Comparison of ENCODE assay signal across 9 mouse cellular contexts in the genomic region with DNA sequence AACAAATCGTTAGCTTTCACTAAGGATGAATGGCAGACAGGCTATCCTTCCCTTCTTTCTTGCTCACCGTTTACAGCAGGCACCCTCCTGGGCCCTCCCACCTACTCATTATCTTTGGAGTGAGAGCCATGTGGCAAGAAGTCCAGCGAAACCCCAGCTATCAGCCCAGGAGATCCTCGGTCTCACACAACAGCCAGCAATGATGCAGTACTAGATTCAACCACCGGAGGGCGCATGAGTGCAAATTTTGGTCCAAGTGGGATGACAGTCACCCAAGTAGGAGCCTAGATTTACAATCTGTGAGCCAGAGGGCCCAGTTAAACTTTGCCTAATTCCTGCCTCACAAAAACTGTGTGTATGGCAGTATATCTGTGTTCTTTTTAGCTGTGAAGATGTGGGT. TPM values are rescaled to one million over a fixed set of nuclear protein-coding genes. Genes with fewer than 3 reads are reported as not detected.
DNase-seq lines count a peak whose midpoint lies in the region; ATAC-seq and TF ChIP-seq lines count a peak whose summit lies in the region.
"Had no signal": no experiment of that assay in that cellular context is flagged by ENCODE, and none has a peak within 500 bp of the region (broad histone marks: within the 10 kb centered on the region; RNA-seq: fewer than 3 reads in every experiment).

No protein-coding gene starts in this region.

- TF ChIP-seq POLR2A in CH12.LX (IDR thresholded peaks at IDR 0.05; ENCODE audit: low read depth, low read length): no peak

- H3K9ac ChIP-seq in CH12.LX (ENCODE audit: insufficient read depth, low read depth): peak overlapping the region; percentile 53; the same call in 1 of the 2 replicates
- no peak overlapping the region for H3K9ac ChIP-seq in forebrain, embryonic 12.5 days
- H3K9ac ChIP-seq in heart, embryonic 16.5 days (ENCODE audit: low read length): peak overlapping the region; percentile 57
- no peak overlapping the region; the same call in 1 of the 2 replicates for H3K9ac ChIP-seq in liver, embryonic 13.5 days
- no peak overlapping the region for H3K9ac ChIP-seq in neural tube, embryonic 11.5 days (ENCODE audit: low read length)
- H3K9ac ChIP-seq in stomach, postnatal 0 days (ENCODE audit: low read length): no peak overlapping the region

- no peak for TF ChIP-seq EP300 in CH12.LX (IDR thresholded peaks at IDR 0.05; ENCODE audit: low read length)
- TF ChIP-seq EP300 in stomach, postnatal 0 days (optimal IDR thresholded peaks at IDR 0.05): no peak

- no peak overlapping the region for H3K27ac ChIP-seq in CH12.LX (ENCODE audit: insufficient read depth, low read depth)
- H3K27ac ChIP-seq in forebrain, embryonic 12.5 days: no peak overlapping the region
- no peak overlapping the region for H3K27ac ChIP-seq in heart, embryonic 16.5 days (ENCODE audit: low read length)
- H3K27ac ChIP-seq in liver, embryonic 13.5 days: no peak overlapping the region
- no peak overlapping the region for H3K27ac ChIP-seq in neural tube, embryonic 11.5 days (ENCODE audit: low read depth, low read length)
- H3K27ac ChIP-seq in stomach, postnatal 0 days (replicated peaks): no peak overlapping the region

- H3K27me3 ChIP-seq in CH12.LX (replicated peaks): peaks cover 31% of the 10 kb centered on the region
- H3K27me3 ChIP-seq in forebrain, embryonic 12.5 days: peaks cover 42% of the 10 kb centered on the region
- H3K27me3 ChIP-seq in heart, embryonic 16.5 days (ENCODE audit: control insufficient read depth, insufficient read depth, low read length): peaks cover 16% of the 10 kb centered on the region
- 0 out of 2 replicates have a peak, but pooled peaks cover 13% of the 10 kb centered on the region for H3K27me3 ChIP-seq in liver, embryonic 13.5 days
- H3K27me3 ChIP-seq in neural tube, embryonic 11.5 days (ENCODE audit: control insufficient read depth, insufficient read depth, low read length): peaks cover 17% of the 10 kb centered on the region
- 0 out of 2 replicates have a peak, but pooled peaks cover 2% of the 10 kb centered on the region for H3K27me3 ChIP-seq in stomach, postnatal 0 days (ENCODE audit: control insufficient read depth, insufficient read depth, low read length)

- H3K4me3 ChIP-seq in CH12.LX (replicated peaks in 1 of 3; ENCODE audit: low read depth in 2 of 3, low read length in 2 of 3, poor library complexity in 1 of 3): no peak overlapping the region
- no peak overlapping the region for H3K4me3 ChIP-seq in forebrain, embryonic 12.5 days (replicated peaks)
- peak overlapping the region; percentile 23; the same call in 1 of the 2 replicates for H3K4me3 ChIP-seq in heart, embryonic 16.5 days (ENCODE audit: low read length)
- no peak overlapping the region for H3K4me3 ChIP-seq in liver, embryonic 13.5 days (replicated peaks)
- no peak overlapping the region for H3K4me3 ChIP-seq in neural tube, embryonic 11.5 days (ENCODE audit: low read depth, low read length)
- H3K4me3 ChIP-seq in stomach, postnatal 0 days (ENCODE audit: low read depth, low read length): no peak overlapping the region
- H3K4me3 ChIP-seq: erythroblast, embryonic 14.5 days had no signal

- H3K79me2 ChIP-seq in CH12.LX (replicated peaks; ENCODE audit: control insufficient read depth, extremely low read depth, insufficient read depth, poor library complexity, severe bottlenecking): no peaks in the 10 kb centered on the region

- peak; percentile 80 for DNase-seq in CH12.LX (ENCODE audit: extremely low read depth)
- peak; percentile 87 for DNase-seq in c-Kit-positive CD71-positive TER-119-negative erythroid progenitor cells, embryonic 14.5 days (ENCODE audit: low read depth)
- DNase-seq in kidney, postnatal 25 days: peak; percentile 85 to 94
- DNase-seq in liver, embryonic 13.5 days: peak; percentile 74
- DNase-seq in neural tube, embryonic 11.5 days (ENCODE audit: low spot score): peak; percentile 88
- peak; percentile 91 for DNase-seq in stomach, postnatal 0 days (ENCODE audit: low spot score)

- dilution Hi-C loops in CH12.LX (cut with MboI; ENCODE audit: extremely low pct_ligation_motif_present, extremely low pct_unique_long_range_greater_than_20kb, low sequenced_read_pairs): no loop called here

- no peaks in the 10 kb centered on the region for H3K9me3 ChIP-seq in CH12.LX (replicated peaks; ENCODE audit: low read length)
- H3K9me3 ChIP-seq in forebrain, embryonic 12.5 days: no peaks in the 10 kb centered on the region
- no peaks in the 10 kb centered on the region for H3K9me3 ChIP-seq in heart, embryonic 16.5 days (replicated peaks; ENCODE audit: control insufficient read depth, low read length)
- no peaks in the 10 kb centered on the region for H3K9me3 ChIP-seq in liver, embryonic 13.5 days (replicated peaks)
- no peaks in the 10 kb centered on the region for H3K9me3 ChIP-seq in neural tube, embryonic 11.5 days (ENCODE audit: control insufficient read depth, low read length)
- H3K9me3 ChIP-seq in stomach, postnatal 0 days (ENCODE audit: control insufficient read depth, low read length): no peaks in the 10 kb centered on the region

- 1% methylated on average over 6 of the region's 6 CpGs for WGBS in forebrain, embryonic 12.5 days
- WGBS in heart, embryonic 16.5 days: 2% methylated on average over 6 of the region's 6 CpGs
- WGBS in liver, embryonic 13.5 days (ENCODE audit: insufficient replicate concordance): 5% methylated on average over 6 of the region's 6 CpGs
- WGBS in neural tube, embryonic 11.5 days: 3% methylated on average over 6 of the region's 6 CpGs
- 5% methylated on average over 6 of the region's 6 CpGs for WGBS in stomach, postnatal 0 days

- peak; percentile 92 to 96 for TF ChIP-seq CTCF in CH12.LX (conservative IDR thresholded peaks at IDR 0.05 in 1 of 2, IDR thresholded peaks at IDR 0.05 in 1 of 2; ENCODE audit: low read depth in 2 of 2, low read length in 2 of 2)
- peak; percentile 95 for TF ChIP-seq CTCF in stomach, postnatal 0 days (IDR thresholded peaks at IDR 0.05; ENCODE audit: low read depth)

- peaks cover 7 to 11% of the 10 kb centered on the region in 2 experiments for H3K4me1 ChIP-seq in CH12.LX (ENCODE audit: control insufficient read depth in 1 of 2, insufficient read depth in 2 of 2)
- H3K4me1 ChIP-seq in forebrain, embryonic 12.5 days: peaks cover 8% of the 10 kb centered on the region
- peaks cover 13% of the 10 kb centered on the region for H3K4me1 ChIP-seq in heart, embryonic 16.5 days (ENCODE audit: control insufficient read depth, insufficient read depth, low read length)
- peaks cover 44% of the 10 kb centered on the region for H3K4me1 ChIP-seq in liver, embryonic 13.5 days (replicated peaks)
- H3K4me1 ChIP-seq in neural tube, embryonic 11.5 days (ENCODE audit: control insufficient read depth, insufficient read depth, low read length): peaks cover 6% of the 10 kb centered on the region
- H3K4me1 ChIP-seq in stomach, postnatal 0 days (replicated peaks; ENCODE audit: control insufficient read depth, insufficient read depth): peaks cover 5% of the 10 kb centered on the region

- H3K4me2 ChIP-seq in CH12.LX (ENCODE audit: insufficient read depth, low read depth, poor library complexity, severe bottlenecking): peak overlapping the region; percentile 67
- 0 out of 2 replicates have a peak overlapping the region, but pooled peaks have one; percentile 21 for H3K4me2 ChIP-seq in forebrain, embryonic 12.5 days
- H3K4me2 ChIP-seq in heart, embryonic 16.5 days (ENCODE audit: low read depth, low read length): peak overlapping the region; percentile 55
- no peak overlapping the region for H3K4me2 ChIP-seq in liver, embryonic 13.5 days
- H3K4me2 ChIP-seq in neural tube, embryonic 11.5 days (ENCODE audit: low read depth): no peak overlapping the region
- H3K4me2 ChIP-seq in stomach, postnatal 0 days (replicated peaks; ENCODE audit: low read depth): 0 out of 2 replicates have a peak overlapping the region, but pooled peaks have one; percentile 9

- TF ChIP-seq RAD21 in CH12.LX (IDR thresholded peaks at IDR 0.05; ENCODE audit: low read depth, low read length): peak; percentile 84

- in situ Hi-C loops in CH12.LX (cut with MboI; ENCODE audit: low pct_ligation_motif_present, low pct_unique_long_range_greater_than_20kb, low sequenced_read_pairs): loop anchor here (5.0 kb wide), 1 partner anchor 35 kb away; no protein-coding TSS in a partner anchor

- ATAC-seq in forebrain, embryonic 12.5 days (ENCODE audit: low FRiP score): peak; percentile 41; the same call in 1 of the 2 replicates
- 0 out of 2 replicates have a peak, but pooled peaks have one; percentile 59 for ATAC-seq in heart, embryonic 16.5 days (replicated peaks; ENCODE audit: extremely low read depth, insufficient read depth, low FRiP score)
- ATAC-seq in liver, embryonic 13.5 days (ENCODE audit: low read depth): no peak
- ATAC-seq in neural tube, embryonic 11.5 days (ENCODE audit: insufficient read depth, low FRiP score, low TSS enrichment): peak; percentile 58; the same call in 1 of the 2 replicates
- peak; percentile 43; the same call in 1 of the 2 replicates for ATAC-seq in stomach, postnatal 0 days (ENCODE audit: low FRiP score, low TSS enrichment)

- no peaks in the 10 kb centered on the region for H3K36me3 ChIP-seq in CH12.LX (replicated peaks in 1 of 2; ENCODE audit: control insufficient read depth in 1 of 2, insufficient read depth in 1 of 2, low read length in 1 of 2)
- H3K36me3 ChIP-seq in forebrain, embryonic 12.5 days (replicated peaks): no peaks in the 10 kb centered on the region
- no peaks in the 10 kb centered on the region for H3K36me3 ChIP-seq in heart, embryonic 16.5 days (ENCODE audit: control insufficient read depth, insufficient read depth)
- H3K36me3 ChIP-seq in liver, embryonic 13.5 days: no peaks in the 10 kb centered on the region
- H3K36me3 ChIP-seq in neural tube, embryonic 11.5 days (ENCODE audit: control insufficient read depth, insufficient read depth, low read length): no peaks in the 10 kb centered on the region
- H3K36me3 ChIP-seq in stomach, postnatal 0 days (ENCODE audit: control insufficient read depth, insufficient read depth, low read length): no peaks in the 10 kb centered on the region

RNA-seq across cellular contexts. Expression of gene Mt2, which starts 5.2 kb away (rescaled TPM):
- total RNA-seq in CH12.LX (2012; rRNA removed) (109 and 212 TPM in 2 replicates), CH12.LX (2014; rRNA removed) (4.1 and 4.3 TPM in 2 replicates)
- 49.4 and 54.4 TPM in 2 replicates for polyA plus RNA-seq in CH12.LX (2012; ENCODE audit: insufficient read length, low read depth)
- 34.1 and 35.0 TPM in 2 replicates for polyA plus RNA-seq in forebrain, embryonic 12.5 days (2016; fragmentation: Nextera tagmentation; extraction: Ambion mirVana)
- 58.8 and 59.5 TPM in 2 replicates for polyA plus RNA-seq in heart, embryonic 16.5 days (2015; fragmentation: Nextera tagmentation; extraction: Ambion mirVana)
- polyA plus RNA-seq in liver, embryonic 13.5 days (2015; fragmentation: Nextera tagmentation; extraction: Ambion mirVana): 1,104 and 1,162 TPM in 2 replicates
- 21.2 and 29.9 TPM in 2 replicates for polyA plus RNA-seq in neural tube, embryonic 11.5 days (2014; fragmentation: Nextera tagmentation; extraction: Ambion mirVana)
- polyA plus RNA-seq in stomach, postnatal 0 days (2015; fragmentation: Nextera tagmentation; extraction: Ambion mirVana): 570 and 681 TPM in 2 replicates

RNA-seq across cellular contexts. Expression of gene Mt1, which starts 11.6 kb away (rescaled TPM):
- total RNA-seq in CH12.LX (2012; rRNA removed) (174 and 239 TPM in 2 replicates), CH12.LX (2014; rRNA removed) (13.6 and 19.9 TPM in 2 replicates)
- 57.4 and 62.7 TPM in 2 replicates for polyA plus RNA-seq in CH12.LX (2012; ENCODE audit: insufficient read length, low read depth)
- polyA plus RNA-seq in forebrain, embryonic 12.5 days (2016; fragmentation: Nextera tagmentation; extraction: Ambion mirVana): 64.4 and 76.2 TPM in 2 replicates
- 662 and 667 TPM in 2 replicates for polyA plus RNA-seq in heart, embryonic 16.5 days (2015; fragmentation: Nextera tagmentation; extraction: Ambion mirVana)
- polyA plus RNA-seq in liver, embryonic 13.5 days (2015; fragmentation: Nextera tagmentation; extraction: Ambion mirVana): 3,562 and 4,215 TPM in 2 replicates
- 78.2 and 78.5 TPM in 2 replicates for polyA plus RNA-seq in neural tube, embryonic 11.5 days (2014; fragmentation: Nextera tagmentation; extraction: Ambion mirVana)
- polyA plus RNA-seq in stomach, postnatal 0 days (2015; fragmentation: Nextera tagmentation; extraction: Ambion mirVana): 1,909 and 2,218 TPM in 2 replicates

RNA-seq across cellular contexts. Expression of gene Mt3, which starts 14.8 kb away (rescaled TPM):
- 20.0 and 20.6 TPM in 2 replicates for total RNA-seq in CH12.LX (2012; rRNA removed)
- not detected in 2 replicates for total RNA-seq in CH12.LX (2014; rRNA removed)
- polyA plus RNA-seq in CH12.LX (2012; ENCODE audit: insufficient read length, low read depth): 1.9 and 2.5 TPM in 2 replicates
- 82.2 and 103 TPM in 2 replicates for polyA plus RNA-seq in forebrain, embryonic 12.5 days (2016; fragmentation: Nextera tagmentation; extraction: Ambion mirVana)
- polyA plus RNA-seq in heart, embryonic 16.5 days (2015; fragmentation: Nextera tagmentation; extraction: Ambion mirVana): 57.4 and 68.9 TPM in 2 replicates
- 0.45 and 0.47 TPM in 2 replicates for polyA plus RNA-seq in liver, embryonic 13.5 days (2015; fragmentation: Nextera tagmentation; extraction: Ambion mirVana)
- 8.9 and 9.8 TPM in 2 replicates for polyA plus RNA-seq in neural tube, embryonic 11.5 days (2014; fragmentation: Nextera tagmentation; extraction: Ambion mirVana)
- 4.1 and 5.3 TPM in 2 replicates for polyA plus RNA-seq in stomach, postnatal 0 days (2015; fragmentation: Nextera tagmentation; extraction: Ambion mirVana)
- polyA plus RNA-seq: erythroblast, embryonic 14.5 days had no signal

RNA-seq across cellular contexts. Expression of gene Mt4, which starts 30.2 kb away (rescaled TPM):
- not detected in 2 replicates for total RNA-seq in CH12.LX (2012; rRNA removed)
- not detected in 2 replicates for total RNA-seq in CH12.LX (2014; rRNA removed)
- polyA plus RNA-seq in CH12.LX (2012; ENCODE audit: insufficient read length, low read depth): not detected in 2 replicates
- not detected in 2 replicates for polyA plus RNA-seq in forebrain, embryonic 12.5 days (2016; fragmentation: Nextera tagmentation; extraction: Ambion mirVana)
- polyA plus RNA-seq in heart, embryonic 16.5 days (2015; fragmentation: Nextera tagmentation; extraction: Ambion mirVana): not detected in 2 replicates
- 0.78 and 0.98 TPM in 2 replicates for polyA plus RNA-seq in liver, embryonic 13.5 days (2015; fragmentation: Nextera tagmentation; extraction: Ambion mirVana)
- not detected in 2 replicates for polyA plus RNA-seq in neural tube, embryonic 11.5 days (2014; fragmentation: Nextera tagmentation; extraction: Ambion mirVana)
- 79.7 and 84.9 TPM in 2 replicates for polyA plus RNA-seq in stomach, postnatal 0 days (2015; fragmentation: Nextera tagmentation; extraction: Ambion mirVana)
- polyA plus RNA-seq: erythroblast, embryonic 14.5 days had no signal

RNA-seq across cellular contexts. Expression of gene Nup93, which starts 47.1 kb away (rescaled TPM):
- 46.0 and 65.9 TPM in 2 replicates for total RNA-seq in CH12.LX (2012; rRNA removed)
- 86.2 and 88.3 TPM in 2 replicates for total RNA-seq in CH12.LX (2014; rRNA removed)
- 99.6 and 102 TPM in 2 replicates for polyA plus RNA-seq in CH12.LX (2012; ENCODE audit: insufficient read length, low read depth)
- polyA plus RNA-seq in forebrain, embryonic 12.5 days (2016; fragmentation: Nextera tagmentation; extraction: Ambion mirVana): 110 and 121 TPM in 2 replicates
- 58.9 and 60.3 TPM in 2 replicates for polyA plus RNA-seq in heart, embryonic 16.5 days (2015; fragmentation: Nextera tagmentation; extraction: Ambion mirVana)
- 58.7 and 65.6 TPM in 2 replicates for polyA plus RNA-seq in liver, embryonic 13.5 days (2015; fragmentation: Nextera tagmentation; extraction: Ambion mirVana)
- 118 and 121 TPM in 2 replicates for polyA plus RNA-seq in neural tube, embryonic 11.5 days (2014; fragmentation: Nextera tagmentation; extraction: Ambion mirVana)
- polyA plus RNA-seq in stomach, postnatal 0 days (2015; fragmentation: Nextera tagmentation; extraction: Ambion mirVana): 26.2 and 28.1 TPM in 2 replicates

Comparison
In these comparisons a context has a peak if more than half of its experiments do, and no peak if none do; other contexts are left out.
1. H3K4me2 ChIP-seq: peak in CH12.LX (single experiment), forebrain, embryonic 12.5 days (single experiment), heart, embryonic 16.5 days (single experiment) and stomach, postnatal 0 days (single experiment); none in liver, embryonic 13.5 days (single experiment) and neural tube, embryonic 11.5 days (single experiment).
2. H3K9ac ChIP-seq: peak in CH12.LX (single experiment) and heart, embryonic 16.5 days (single experiment); none in forebrain, embryonic 12.5 days (single experiment), liver, embryonic 13.5 days (single experiment), neural tube, embryonic 11.5 days (single experiment) and stomach, postnatal 0 days (single experiment).
3. Peak in every context shown above with its lines, with median percentiles within 50 percentile points of each other: DNase-seq.